Mouse (Mus musculus): ENCODE results near the gene Sdk2. TPM values are rescaled to one million over a fixed set of nuclear protein-coding genes. Genes with fewer than 3 reads are reported as not detected.
A peak's percentile ranks its signal among the peaks of the same experiment; 100 is the strongest.

Gene Sdk2
- total and polyA plus RNA-seq, 3 experiments = 1.2 to 4.8 (median 1.3) TPM

GRCm38 (mm10) chr11:114110851-114111250 is 44.0 kb upstream of the Sdk2 start:
- dilution Hi-C loops (cut with MboI; ENCODE audit: extremely low pct_ligation_motif_present, extremely low pct_unique_long_range_greater_than_20kb, low sequenced_read_pairs) (no loop called here), in situ Hi-C loops (cut with MboI; ENCODE audit: low pct_ligation_motif_present, low pct_unique_long_range_greater_than_20kb, low sequenced_read_pairs) (no loop called here)
- no peak overlapping the region for H3K4me3 ChIP-seq (replicated peaks in 1 of 3; ENCODE audit: low read depth in 2 of 3, low read length in 2 of 3, poor library complexity in 1 of 3)
- peaks cover 10% of the 10 kb centered on the region for H3K27me3 ChIP-seq (replicated peaks)
- no peak overlapping the region for H3K27ac ChIP-seq (ENCODE audit: insufficient read depth, low read depth)
- TF ChIP-seq ZC3H11A (IDR thresholded peaks at IDR 0.05; ENCODE audit: low read depth, low read length) (no peak), ETS1 (conservative IDR thresholded peaks at IDR 0.05; ENCODE audit: low read depth, low read length) (no peak), PAX5 (IDR thresholded peaks at IDR 0.05; ENCODE audit: low read length) (no peak), SMC3 (IDR thresholded peaks at IDR 0.05; ENCODE audit: low read depth, low read length) (no peak)
- no peaks in the 10 kb centered on the region for H3K36me3 ChIP-seq (replicated peaks in 1 of 2; ENCODE audit: control insufficient read depth in 1 of 2, insufficient read depth in 1 of 2, low read length in 1 of 2)
- H3K9ac ChIP-seq (ENCODE audit: insufficient read depth, low read depth) = no peak overlapping the region
- H3K79me2 ChIP-seq (replicated peaks; ENCODE audit: control insufficient read depth, extremely low read depth, insufficient read depth, poor library complexity, severe bottlenecking) = no peaks in the 10 kb centered on the region
- H3K4me2 ChIP-seq (ENCODE audit: insufficient read depth, low read depth, poor library complexity, severe bottlenecking) = no peak overlapping the region
- no peaks in the 10 kb centered on the region for H3K9me3 ChIP-seq (replicated peaks; ENCODE audit: low read length)
- no peak for DNase-seq (ENCODE audit: extremely low read depth)
- H3K4me1 ChIP-seq (ENCODE audit: control insufficient read depth in 1 of 2, insufficient read depth in 2 of 2) = peaks cover 0 to 28% of the 10 kb centered on the region in 2 experiments; a peak in 2 of 4 replicates

DNA sequence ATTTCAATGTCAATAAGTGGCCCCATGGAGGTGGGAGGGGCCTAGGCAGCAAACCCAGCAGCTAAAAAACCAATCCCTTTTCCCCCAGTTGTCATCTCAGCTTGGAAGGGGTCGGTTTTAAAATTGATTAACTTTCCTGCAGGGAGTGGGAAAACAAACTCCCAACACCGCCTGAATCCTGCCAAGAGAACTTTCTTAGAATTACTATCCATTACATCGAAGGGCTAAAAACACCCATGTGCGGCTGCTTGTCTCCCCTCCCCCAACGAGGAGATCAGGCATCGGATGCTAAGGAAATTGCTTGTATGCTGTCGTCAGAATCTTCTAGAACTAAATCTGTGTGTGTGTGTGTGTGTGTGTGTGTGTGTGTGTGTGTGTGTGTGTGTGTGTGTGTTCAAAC is 26.8 kb upstream of the Sdk2 start:
- Histone ChIP-seq H3K9me3 (replicated peaks; ENCODE audit: low read length) (no peaks in the 10 kb centered on the region), H3K79me2 (replicated peaks; ENCODE audit: control insufficient read depth, extremely low read depth, insufficient read depth, poor library complexity, severe bottlenecking) (no peaks in the 10 kb centered on the region), H3K4me2 (ENCODE audit: insufficient read depth, low read depth, poor library complexity, severe bottlenecking) (no peak overlapping the region), H3K27ac (ENCODE audit: insufficient read depth, low read depth) (no peak overlapping the region), H3K36me3 (replicated peaks in 1 of 2; ENCODE audit: control insufficient read depth in 1 of 2, insufficient read depth in 1 of 2, low read length in 1 of 2) (no peaks in the 10 kb centered on the region), H3K9ac (ENCODE audit: insufficient read depth, low read depth) (no peak overlapping the region), H3K27me3 (replicated peaks) (no peaks in the 10 kb centered on the region), H3K4me1 (ENCODE audit: control insufficient read depth in 1 of 2, insufficient read depth in 2 of 2) (peaks cover 0 to 24% of the 10 kb centered on the region in 2 experiments; a peak in 2 of 4 replicates), H3K4me3 (replicated peaks in 1 of 3; ENCODE audit: low read depth in 2 of 3, low read length in 2 of 3, poor library complexity in 1 of 3) (no peak overlapping the region)
- dilution Hi-C loops (cut with MboI; ENCODE audit: extremely low pct_ligation_motif_present, extremely low pct_unique_long_range_greater_than_20kb, low sequenced_read_pairs) (no loop called here), in situ Hi-C loops (cut with MboI; ENCODE audit: low pct_ligation_motif_present, low pct_unique_long_range_greater_than_20kb, low sequenced_read_pairs) (no loop called here)
- no peak for TF ChIP-seq PAX5 (IDR thresholded peaks at IDR 0.05; ENCODE audit: low read length)
- TF ChIP-seq POLR2A (IDR thresholded peaks at IDR 0.05; ENCODE audit: low read depth, low read length) = no peak
- no peak for TF ChIP-seq RAD21 (IDR thresholded peaks at IDR 0.05; ENCODE audit: low read depth, low read length)
- TF ChIP-seq MXI1 (IDR thresholded peaks at IDR 0.05; ENCODE audit: low read depth, low read length) = 0 out of 2 replicates have a peak, but pooled peaks have one; percentile 6
- DNase-seq (ENCODE audit: extremely low read depth) = peak; percentile 17

DNA sequence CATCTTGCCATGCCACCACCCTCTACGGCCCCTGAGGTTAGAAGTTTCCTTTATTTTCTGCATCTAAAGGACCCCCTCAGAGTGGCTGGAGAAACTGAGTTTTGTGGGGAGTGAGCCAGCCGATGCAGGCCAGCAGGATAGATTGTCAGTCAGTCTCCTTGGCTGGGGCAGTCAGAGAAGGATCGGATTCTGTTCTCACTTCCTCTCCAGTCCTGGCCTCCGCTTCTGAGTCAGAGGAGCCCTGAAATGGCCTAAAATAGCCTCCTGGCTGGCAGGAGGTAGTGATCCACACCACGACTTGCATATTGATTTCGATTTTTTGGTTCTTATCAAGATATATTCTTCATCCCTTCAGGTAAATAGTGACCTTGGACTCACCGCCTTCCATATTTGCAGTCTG is 26.3 kb upstream of the Sdk2 start:
- dilution Hi-C loops (cut with MboI; ENCODE audit: extremely low pct_ligation_motif_present, extremely low pct_unique_long_range_greater_than_20kb, low sequenced_read_pairs) (no loop called here), in situ Hi-C loops (cut with MboI; ENCODE audit: low pct_ligation_motif_present, low pct_unique_long_range_greater_than_20kb, low sequenced_read_pairs) (no loop called here)
- no peaks in the 10 kb centered on the region for H3K36me3 ChIP-seq (replicated peaks in 1 of 2; ENCODE audit: control insufficient read depth in 1 of 2, insufficient read depth in 1 of 2, low read length in 1 of 2)
- TF ChIP-seq IRF4 (IDR thresholded peaks at IDR 0.05; ENCODE audit: low read depth, low read length) (peak; percentile 67), MEF2A (IDR thresholded peaks at IDR 0.05; ENCODE audit: borderline replicate concordance, low read depth, low read length) (peak; percentile 92), ZMIZ1 (IDR thresholded peaks at IDR 0.05; ENCODE audit: low read depth, low read length) (no peak), JUND (conservative IDR thresholded peaks at IDR 0.05; ENCODE audit: low read depth, low read length) (no peak), HCFC1 (IDR thresholded peaks at IDR 0.05; ENCODE audit: low read depth, low read length) (no peak), EP300 (IDR thresholded peaks at IDR 0.05; ENCODE audit: low read length) (peak; percentile 72), CTCF (conservative IDR thresholded peaks at IDR 0.05 in 1 of 2, IDR thresholded peaks at IDR 0.05 in 1 of 2; ENCODE audit: low read depth in 2 of 2, low read length in 2 of 2) (no peak)
- no peaks in the 10 kb centered on the region for H3K27me3 ChIP-seq (replicated peaks)
- no peak overlapping the region for H3K4me3 ChIP-seq (replicated peaks in 1 of 3; ENCODE audit: low read depth in 2 of 3, low read length in 2 of 3, poor library complexity in 1 of 3)
- no peaks in the 10 kb centered on the region for H3K79me2 ChIP-seq (replicated peaks; ENCODE audit: control insufficient read depth, extremely low read depth, insufficient read depth, poor library complexity, severe bottlenecking)
- H3K4me1 ChIP-seq (ENCODE audit: control insufficient read depth in 1 of 2, insufficient read depth in 2 of 2) = peaks cover 0 to 24% of the 10 kb centered on the region in 2 experiments; a peak in 2 of 4 replicates
- H3K4me2 ChIP-seq (ENCODE audit: insufficient read depth, low read depth, poor library complexity, severe bottlenecking) = no peak overlapping the region
- H3K9ac ChIP-seq (ENCODE audit: insufficient read depth, low read depth) = no peak overlapping the region
- no peak overlapping the region for H3K27ac ChIP-seq (ENCODE audit: insufficient read depth, low read depth)
- no peaks in the 10 kb centered on the region for H3K9me3 ChIP-seq (replicated peaks; ENCODE audit: low read length)
- peak; percentile 80 for DNase-seq (ENCODE audit: extremely low read depth)

Data from CH12.LX (cell line).